Mouse (Mus musculus): ENCODE measurements around the gene Krt82. TPM values are rescaled to one million over a fixed set of nuclear protein-coding genes. Genes with fewer than 3 reads are reported as not detected.
A peak's percentile ranks its signal among the peaks of the same experiment; 100 is the strongest.

Krt82 gene
- polyA plus RNA-seq, 1 experiment from 2014 or later, result not detected

DNA sequence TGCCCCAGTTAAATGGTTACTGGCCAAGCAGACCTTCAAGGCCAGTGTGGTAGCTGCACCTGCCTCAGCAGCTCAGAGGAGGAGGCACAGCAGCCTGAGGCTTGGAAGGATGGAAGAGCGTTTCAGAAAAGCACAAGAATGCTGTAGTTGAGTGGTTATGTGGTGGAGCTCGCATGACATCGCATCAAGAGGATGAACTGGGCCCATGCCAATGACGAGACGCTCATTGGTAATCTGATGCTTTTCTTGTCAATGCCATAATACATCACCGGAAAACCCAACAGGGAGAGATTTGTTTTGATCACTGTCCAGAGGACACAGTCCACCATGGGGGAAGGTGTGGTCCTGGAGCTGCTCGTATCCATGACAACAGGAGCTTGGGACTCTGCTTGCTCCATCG lies 55.2 kb downstream of the Krt82 start:
- H3K4me3 ChIP-seq, result no peak overlapping the region
- DNase-seq (ENCODE audit: low spot score), result no peak
- no peaks in the 10 kb centered on the region for H3K9me3 ChIP-seq
- WGBS, result 90% methylated on average over 8 of the region's 8 CpGs
- H3K27me3 ChIP-seq (ENCODE audit: insufficient read depth, poor library complexity, severe bottlenecking), result no peaks in the 10 kb centered on the region
- H3K27ac ChIP-seq, result no peak overlapping the region
- peaks cover 13% of the 10 kb centered on the region; the same call in 1 of the 2 replicates for H3K4me1 ChIP-seq (replicated peaks)
- H3K36me3 ChIP-seq, result no peaks in the 10 kb centered on the region

DNA sequence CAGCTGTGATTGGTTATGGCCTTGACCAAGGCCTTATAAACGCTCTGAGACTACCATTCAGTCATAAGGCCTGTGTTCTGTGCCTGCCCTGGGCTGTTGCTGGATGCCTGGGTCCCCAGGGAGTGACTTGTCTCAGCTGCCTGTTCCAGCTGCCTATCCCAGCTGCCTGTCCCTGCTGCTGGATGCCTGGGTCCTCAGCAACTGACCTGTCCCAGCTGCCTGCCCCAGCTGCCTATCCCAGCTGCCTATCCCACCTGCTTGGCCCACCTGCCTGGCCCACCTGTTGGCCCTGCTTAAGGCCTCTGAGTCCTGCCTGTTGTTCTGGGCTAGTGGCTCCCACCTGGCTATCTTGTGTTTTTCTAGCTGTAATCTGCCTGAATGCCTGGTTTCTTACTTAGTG lies 56.3 kb downstream of the Krt82 start:
- Histone ChIP-seq H3K36me3 (no peaks in the 10 kb centered on the region), H3K4me3 (no peak overlapping the region), H3K27me3 (ENCODE audit: insufficient read depth, poor library complexity, severe bottlenecking) (no peaks in the 10 kb centered on the region), H3K9me3 (no peaks in the 10 kb centered on the region), H3K27ac (no peak overlapping the region), H3K4me1 (replicated peaks) (peaks cover 13% of the 10 kb centered on the region; the same call in 1 of the 2 replicates)
- no peak for DNase-seq (ENCODE audit: low spot score)
- 81% methylated on average over 1 of the region's 1 CpGs for WGBS

DNA sequence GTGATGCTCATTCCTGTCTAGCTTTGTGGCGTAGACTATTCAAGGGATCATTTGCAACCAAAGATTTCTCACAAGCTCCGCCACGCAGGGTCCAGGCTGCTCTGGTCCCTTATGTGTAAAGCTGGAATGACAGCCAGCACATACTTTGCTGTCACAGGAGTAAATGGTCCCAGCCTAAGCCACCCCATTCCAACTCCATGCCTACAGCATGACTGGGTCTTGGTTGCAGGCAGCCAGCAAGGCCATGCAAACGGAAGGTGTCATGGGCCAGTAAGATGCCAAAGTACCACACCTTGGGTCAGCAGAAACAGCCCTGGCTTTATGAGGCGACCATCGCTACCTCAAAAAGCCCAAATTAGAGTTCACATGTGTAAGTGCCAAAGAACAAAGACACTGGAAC lies 56.8 kb downstream of the Krt82 start:
- Histone ChIP-seq H3K4me3 (no peak overlapping the region), H3K9me3 (no peaks in the 10 kb centered on the region), H3K4me1 (replicated peaks) (peaks cover 13% of the 10 kb centered on the region; the same call in 1 of the 2 replicates), H3K27ac (no peak overlapping the region), H3K27me3 (ENCODE audit: insufficient read depth, poor library complexity, severe bottlenecking) (no peaks in the 10 kb centered on the region), H3K36me3 (no peaks in the 10 kb centered on the region)
- DNase-seq (ENCODE audit: low spot score), result no peak
- WGBS, result 94% methylated on average over 6 of the region's 6 CpGs

DNA sequence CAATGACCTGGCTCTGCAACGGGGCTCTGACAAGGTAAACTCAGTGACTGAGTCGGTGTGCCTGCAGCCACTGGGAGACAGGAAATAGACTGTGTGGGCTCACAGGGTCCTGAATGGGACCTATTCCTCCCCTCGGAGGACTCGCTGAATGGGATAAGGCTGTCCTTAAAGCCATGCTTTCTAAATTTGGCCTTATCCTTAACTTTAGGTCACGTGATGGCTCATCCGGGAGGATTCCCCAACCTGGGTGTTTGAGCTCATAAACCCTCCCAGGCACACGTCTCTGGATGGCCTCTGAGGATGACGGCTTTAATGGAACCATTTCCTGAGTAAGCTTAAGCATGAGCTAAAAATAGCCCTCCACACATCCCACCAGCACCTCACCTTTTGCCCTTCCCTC lies 57.7 kb downstream of the Krt82 start:
- WGBS, result 77% methylated on average over 8 of the region's 8 CpGs
- no peak overlapping the region for H3K4me3 ChIP-seq

DNA sequence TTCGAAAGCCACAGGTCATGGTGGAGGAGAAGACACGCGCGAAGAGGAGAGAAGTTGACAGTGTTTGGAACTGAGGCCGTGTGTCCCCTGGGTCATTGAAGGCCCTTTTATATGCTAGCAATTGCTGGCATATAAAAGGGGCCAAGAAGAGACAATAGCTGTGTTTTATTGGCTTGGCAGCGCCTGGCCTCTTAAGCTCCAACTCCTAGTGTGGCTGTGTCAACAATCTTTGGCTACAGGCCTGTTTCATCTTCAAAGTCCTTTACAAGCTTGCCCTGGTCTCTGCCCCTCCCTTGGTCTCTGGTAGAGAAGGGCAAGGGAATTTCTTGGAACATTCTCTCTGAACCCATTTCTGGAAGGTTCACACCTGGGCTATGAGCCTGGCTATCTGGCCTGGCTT lies 59.0 kb downstream of the Krt82 start, which contains the start of gene Krt83:
Krt83 (minus strand) TSS at position 82 of the 400 bp plus-strand sequence.
- 82% methylated on average over 6 of the region's 6 CpGs for WGBS
- no peaks in the 10 kb centered on the region for H3K27me3 ChIP-seq (ENCODE audit: insufficient read depth, poor library complexity, severe bottlenecking)
- no peak for DNase-seq (ENCODE audit: low spot score)
- H3K36me3 ChIP-seq, result no peaks in the 10 kb centered on the region
- 0 out of 2 replicates have a peak, but pooled peaks cover 7% of the 10 kb centered on the region for H3K4me1 ChIP-seq (replicated peaks)
- no peak within 1 kb of the TSS for H3K4me3 ChIP-seq
- no peaks in the 10 kb centered on the region for H3K9me3 ChIP-seq
- peak within 1 kb of the TSS; percentile 3; the same call in 1 of the 2 replicates for H3K27ac ChIP-seq

More for the DNA sequence above, 57.7 kb downstream of the Krt82 start:
- DNase-seq (ENCODE audit: low spot score), result no peak
- H3K9me3 ChIP-seq, result no peaks in the 10 kb centered on the region
- no peaks in the 10 kb centered on the region for H3K27me3 ChIP-seq (ENCODE audit: insufficient read depth, poor library complexity, severe bottlenecking)
- H3K27ac ChIP-seq, result no peak overlapping the region
- H3K36me3 ChIP-seq, result no peaks in the 10 kb centered on the region
- H3K4me1 ChIP-seq (replicated peaks), result 0 out of 2 replicates have a peak, but pooled peaks cover 7% of the 10 kb centered on the region

Other genes starting within 250 kb of the Krt82 start
- 0.16 TPM in 1 of 2 replicates, not detected in the other for gene Krt80, start 180.5 kb downstream of the Krt82 start, polyA plus RNA-seq (2016; fragmentation: Nextera tagmentation; extraction: Ambion mirVana)
- gene Krt7, start 139.6 kb downstream of the Krt82 start, polyA plus RNA-seq (2016; fragmentation: Nextera tagmentation; extraction: Ambion mirVana), result 17.5 and 19.9 TPM in 2 replicates
- 0.10 TPM in 1 of 2 replicates, not detected in the other for gene Krt87, start 111.9 kb downstream of the Krt82 start, polyA plus RNA-seq (2016; fragmentation: Nextera tagmentation; extraction: Ambion mirVana)
- not detected in 2 replicates for gene Krt88, start 102.9 kb downstream of the Krt82 start, polyA plus RNA-seq (2016; fragmentation: Nextera tagmentation; extraction: Ambion mirVana)
- not detected in 2 replicates for gene Krt81, start 86.9 kb downstream of the Krt82 start, polyA plus RNA-seq (2016; fragmentation: Nextera tagmentation; extraction: Ambion mirVana)
- not detected in 2 replicates for gene Krt86, start 77.2 kb downstream of the Krt82 start, polyA plus RNA-seq (2016; fragmentation: Nextera tagmentation; extraction: Ambion mirVana)
- not detected in 2 replicates for gene Krt83, start 59.2 kb downstream of the Krt82 start, polyA plus RNA-seq (2016; fragmentation: Nextera tagmentation; extraction: Ambion mirVana)
- not detected in 2 replicates for gene Gm49425, start 33.4 kb downstream of the Krt82 start, polyA plus RNA-seq (2016; fragmentation: Nextera tagmentation; extraction: Ambion mirVana)
- gene Krt84, start 17.8 kb downstream of the Krt82 start, polyA plus RNA-seq (2016; fragmentation: Nextera tagmentation; extraction: Ambion mirVana), result not detected in 2 replicates
- gene Krt90, start 12.3 kb upstream of the Krt82 start, polyA plus RNA-seq (2016; fragmentation: Nextera tagmentation; extraction: Ambion mirVana), result 0.22 and 0.30 TPM in 2 replicates
- gene Krt75, start 23.2 kb upstream of the Krt82 start, polyA plus RNA-seq (2016; fragmentation: Nextera tagmentation; extraction: Ambion mirVana), result 0.08 TPM in 1 of 2 replicates, not detected in the other
- not detected in 2 replicates for gene Gm5414, start 77.5 kb upstream of the Krt82 start, polyA plus RNA-seq (2016; fragmentation: Nextera tagmentation; extraction: Ambion mirVana)
- gene Gm5478, start 96.7 kb upstream of the Krt82 start, polyA plus RNA-seq (2016; fragmentation: Nextera tagmentation; extraction: Ambion mirVana), result not detected in 2 replicates
- not detected in 2 replicates for gene Krt6b, start 129.6 kb upstream of the Krt82 start, polyA plus RNA-seq (2016; fragmentation: Nextera tagmentation; extraction: Ambion mirVana)
- gene Krt6a, start 143.6 kb upstream of the Krt82 start, polyA plus RNA-seq (2016; fragmentation: Nextera tagmentation; extraction: Ambion mirVana), result not detected in 2 replicates
- gene Krt5, start 162.2 kb upstream of the Krt82 start, polyA plus RNA-seq (2016; fragmentation: Nextera tagmentation; extraction: Ambion mirVana), result 0.16 and 2.1 TPM in 2 replicates
- not detected in 2 replicates for gene Krt71, start 192.4 kb upstream of the Krt82 start, polyA plus RNA-seq (2016; fragmentation: Nextera tagmentation; extraction: Ambion mirVana)
- not detected in 2 replicates for gene Krt72, start 235.8 kb upstream of the Krt82 start, polyA plus RNA-seq (2016; fragmentation: Nextera tagmentation; extraction: Ambion mirVana)